Mouse (Mus musculus) spleen, adult 2 months (tissue): ENCODE measurements at regions not wholly inside any gene's neighbourhood (a gene's known extent, or its start where the extent isn't known, plus 50 kb on each side); places are given as distances from the start of the nearest gene placed in this dataset.
"Not testable (repeated sequence)": the region's sequence is repeated elsewhere in the genome, so short reads cannot be mapped to it uniquely, and the experiment has no call there.

Experiments
- DNase-seq, 2 experiments: peaks; one replicate each; pipeline versions ENCODE4 v3.0.0 to v3.0.0-alpha.2; 2012 to 2021; ENCODE audit warnings: low spot score in 2 of 2, low read depth in 1 of 2
- H3K27ac ChIP-seq: fragments of 200-500 bp; 2 replicates; pipeline ENCODE4 v1.5.1; 2012; ENCODE audit warnings: low read length, inconsistent platforms; ENCODE audit not compliant: insufficient read depth
- H3K27me3 ChIP-seq: fragments of 200-500 bp; 2 replicates; pipeline ENCODE4 v1.6.1; 2012; ENCODE audit warnings: mild to moderate bottlenecking, moderate library complexity, low read length, inconsistent platforms; ENCODE audit not compliant: control insufficient read depth, insufficient read depth
- H3K36me3 ChIP-seq: fragments of 200-500 bp; 2 replicates; pipeline ENCODE4 v1.6.1; 2012; ENCODE audit warnings: mild to moderate bottlenecking, low read length, inconsistent platforms; ENCODE audit not compliant: control insufficient read depth, insufficient read depth
- H3K4me1 ChIP-seq: fragments of 200-500 bp; 2 replicates; pipeline ENCODE4 v1.6.1; 2011; ENCODE audit warnings: inconsistent platforms; ENCODE audit not compliant: control insufficient read depth, insufficient read depth, insufficient read length
- H3K4me3 ChIP-seq: fragments of 200-500 bp; 2 replicates; pipeline ENCODE4 v1.5.1; 2011; ENCODE audit warnings: mild to moderate bottlenecking, inconsistent platforms; ENCODE audit not compliant: insufficient read depth, insufficient read length; ENCODE audit errors: extremely low read depth
- CTCF ChIP-seq: fragments of 200-500 bp; IDR thresholded peaks from 2 replicates; pipeline ENCODE4 v1.5.1; 2011; ENCODE audit warnings: mild to moderate bottlenecking, inconsistent platforms; ENCODE audit not compliant: insufficient read depth, insufficient read length, insufficient replicate concordance; ENCODE audit errors: extremely low read depth
- POLR2A ChIP-seq: fragments of 200-500 bp; IDR thresholded peaks from 2 replicates; pipeline ENCODE4 v1.6.1; 2011; ENCODE audit warnings: low read depth, low read length, inconsistent platforms
- WGBS: fragments of 180-500 bp; shearing (Covaris S2); methylation state at CpG from one replicate; pipeline ENCODE4 v1.1.7; 2018; 5-methylcytosine and 5-hydroxymethylcytosine counted together

GRCm38 (mm10) chr16:54943808-54944315 lies 353.9 kb downstream of the Zpld1 start:
- H3K4me3 ChIP-seq = no peak overlapping the region
- no peaks in the 10 kb centered on the region for H3K4me1 ChIP-seq
- TF ChIP-seq POLR2A = no peak
- TF ChIP-seq CTCF = no peak
- WGBS = 84% methylated on average over 7 of the region's 7 CpGs
- H3K27ac ChIP-seq = no peak overlapping the region
- no peaks in the 10 kb centered on the region for H3K36me3 ChIP-seq
- DNase-seq = no peak
- no peaks in the 10 kb centered on the region for H3K27me3 ChIP-seq

GRCm38 (mm10) chr16:54928259-54928658 lies 369.5 kb downstream of the Zpld1 start:
- TF ChIP-seq POLR2A = no peak
- TF ChIP-seq CTCF = no peak
- 85% methylated on average over 3 of the region's 3 CpGs for WGBS
- Histone ChIP-seq H3K4me3 (no peak overlapping the region), H3K4me1 (no peaks in the 10 kb centered on the region), H3K27me3 (no peaks in the 10 kb centered on the region), H3K36me3 (no peaks in the 10 kb centered on the region), H3K27ac (no peak overlapping the region)
- DNase-seq = no peak

- H3K4me3 ChIP-seq = no peak overlapping the region
- no peaks in the 10 kb centered on the region for H3K36me3 ChIP-seq
- DNase-seq = no peak
- H3K27ac ChIP-seq = no peak overlapping the region
- no peak for TF ChIP-seq POLR2A
- TF ChIP-seq CTCF = no peak
- WGBS = 92% methylated on average over 4 of the region's 4 CpGs
- no peaks in the 10 kb centered on the region for H3K4me1 ChIP-seq
- H3K27me3 ChIP-seq = no peaks in the 10 kb centered on the region
These were observed 394.9 kb downstream of the Zpld1 start for GRCm38 (mm10) chr16:54902911-54903310.

- no peak for DNase-seq
- Histone ChIP-seq H3K4me1 (no peaks in the 10 kb centered on the region), H3K36me3 (no peaks in the 10 kb centered on the region), H3K4me3 (no peak overlapping the region), H3K27ac (no peak overlapping the region), H3K27me3 (no peaks in the 10 kb centered on the region)
- 70% methylated on average over 1 of the region's 1 CpGs for WGBS
- no peak for TF ChIP-seq POLR2A
- no peak for TF ChIP-seq CTCF
These were observed 396.3 kb downstream of the Zpld1 start for GRCm38 (mm10) chr16:54901461-54901860.

- WGBS = 89% methylated on average over 5 of the region's 5 CpGs
- H3K36me3 ChIP-seq = no peaks in the 10 kb centered on the region
- H3K27me3 ChIP-seq = no peaks in the 10 kb centered on the region
- TF ChIP-seq POLR2A (no peak), CTCF (no peak)
- no peak for DNase-seq
- no peak overlapping the region for H3K4me3 ChIP-seq
- H3K4me1 ChIP-seq = no peaks in the 10 kb centered on the region
- no peak overlapping the region for H3K27ac ChIP-seq
These were observed 403.1 kb downstream of the Zpld1 start for GRCm38 (mm10) chr16:54894661-54895060.

GRCm38 (mm10) chr16:54857369-54857768 lies 440.4 kb downstream of the Zpld1 start:
- TF ChIP-seq CTCF = no peak
- no peak for TF ChIP-seq POLR2A
- Histone ChIP-seq H3K4me3 (no peak overlapping the region), H3K27me3 (no peaks in the 10 kb centered on the region), H3K27ac (no peak overlapping the region), H3K36me3 (no peaks in the 10 kb centered on the region), H3K4me1 (no peaks in the 10 kb centered on the region)
- no peak for DNase-seq

- not testable (repeated sequence) for H3K4me1 ChIP-seq, H3K27ac ChIP-seq, H3K27me3 ChIP-seq, H3K36me3 ChIP-seq, H3K4me3 ChIP-seq, DNase-seq
- WGBS = 89% methylated on average over 4 of the region's 4 CpGs
These were observed 454.8 kb downstream of the Zpld1 start for GRCm38 (mm10) chr16:54842996-54843395.
